Mouse (Mus musculus) ovary, postnatal 36 days (tissue): ENCODE measurements around the gene Acta2.

Experiments used
- DNase-seq: peaks from one replicate; pipeline ENCODE4 v3.0.0; 2022; ENCODE audit warnings: low spot score, mixed read lengths

The Acta2 gene

GRCm38 (mm10) chr19:34191645-34192007 lies 63.8 kb downstream of the Acta2 start:
- no peak for DNase-seq
